Mouse (Mus musculus): ENCODE data around the gene Zdhhc5. TPM values are rescaled to one million over a fixed set of nuclear protein-coding genes. Genes with fewer than 3 reads are reported as not detected.
"Not testable (repeated sequence)": the region's sequence is repeated elsewhere in the genome, so short reads cannot be mapped to it uniquely, and the experiment has no call there.

The Zdhhc5 gene
- total RNA-seq, 2 experiments from 2014 or later = 52.5 to 61.7 TPM

DNA sequence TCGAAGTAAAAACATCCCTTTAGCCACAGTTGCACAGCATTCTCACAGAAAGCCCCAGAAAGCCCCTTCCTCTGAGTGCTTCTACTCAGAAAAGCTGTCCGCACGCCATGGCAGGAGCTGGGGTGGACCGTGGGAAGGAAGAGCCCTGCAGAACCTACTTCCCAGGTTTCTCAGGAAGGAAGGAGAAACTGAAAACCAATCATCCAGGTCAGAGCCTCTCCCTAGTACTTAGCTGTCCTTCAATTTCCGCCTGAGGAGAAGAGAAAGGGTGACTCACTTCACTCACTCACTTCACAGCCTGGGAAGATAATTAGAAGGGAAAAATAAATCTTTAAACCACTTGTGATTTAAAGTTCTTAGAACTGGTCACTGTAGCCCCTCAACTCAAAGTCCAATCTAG lies 10.7 kb downstream of the Zdhhc5 start:
- DNase-seq (ENCODE audit: low spot score in 2 of 2) = no peak

- DNase-seq (ENCODE audit: low spot score in 2 of 2) = no peak
Measured at GRCm38 (mm10) chr2:84703497-84703896, 11.5 kb downstream of the Zdhhc5 start.

- DNase-seq (ENCODE audit: low spot score in 2 of 2) = no peak
Measured at GRCm38 (mm10) chr2:84695007-84695695, 19.8 kb downstream of the Zdhhc5 start.

- DNase-seq (ENCODE audit: low spot score in 2 of 2) = no peak
Measured at GRCm38 (mm10) chr2:84690050-84690449, 24.9 kb downstream of the Zdhhc5 start.

DNA sequence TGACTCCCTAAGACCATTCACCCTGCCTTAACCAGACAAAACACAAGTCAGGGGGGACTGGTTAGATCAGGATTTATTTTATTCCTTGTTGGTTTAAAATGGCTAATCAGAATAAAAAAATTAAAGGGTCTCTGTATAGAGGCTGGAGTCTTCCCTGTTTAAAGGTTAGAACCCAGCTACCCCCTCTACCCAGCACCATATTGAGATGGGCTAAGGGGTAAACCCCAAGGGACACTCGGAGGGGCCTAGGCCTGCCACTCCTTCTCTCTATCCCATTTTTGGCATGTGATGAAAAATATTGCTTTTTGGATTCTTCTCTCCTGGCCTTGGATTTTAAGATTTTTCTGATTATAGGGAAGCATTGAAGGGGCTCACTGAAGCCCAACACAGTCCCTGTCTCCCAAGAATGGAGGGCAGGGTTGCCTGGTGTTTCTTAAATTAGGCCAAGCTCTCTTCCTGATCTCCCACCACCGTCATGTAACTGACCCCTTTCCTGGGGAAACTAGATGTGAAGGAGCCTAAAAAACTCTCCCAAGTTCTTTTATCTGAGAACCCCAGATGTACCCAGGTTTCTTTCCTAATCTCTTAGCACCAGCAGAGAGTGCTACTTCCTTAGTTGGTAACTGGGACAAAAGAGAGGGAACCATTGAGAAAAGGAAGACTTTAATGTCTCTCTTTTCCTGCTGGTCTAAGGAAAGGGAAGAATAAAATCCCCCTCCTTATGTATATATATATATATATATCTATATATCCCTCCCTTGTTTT lies 26.7 kb downstream of the Zdhhc5 start:
- DNase-seq (ENCODE audit: low spot score in 2 of 2) = no peak

DNA sequence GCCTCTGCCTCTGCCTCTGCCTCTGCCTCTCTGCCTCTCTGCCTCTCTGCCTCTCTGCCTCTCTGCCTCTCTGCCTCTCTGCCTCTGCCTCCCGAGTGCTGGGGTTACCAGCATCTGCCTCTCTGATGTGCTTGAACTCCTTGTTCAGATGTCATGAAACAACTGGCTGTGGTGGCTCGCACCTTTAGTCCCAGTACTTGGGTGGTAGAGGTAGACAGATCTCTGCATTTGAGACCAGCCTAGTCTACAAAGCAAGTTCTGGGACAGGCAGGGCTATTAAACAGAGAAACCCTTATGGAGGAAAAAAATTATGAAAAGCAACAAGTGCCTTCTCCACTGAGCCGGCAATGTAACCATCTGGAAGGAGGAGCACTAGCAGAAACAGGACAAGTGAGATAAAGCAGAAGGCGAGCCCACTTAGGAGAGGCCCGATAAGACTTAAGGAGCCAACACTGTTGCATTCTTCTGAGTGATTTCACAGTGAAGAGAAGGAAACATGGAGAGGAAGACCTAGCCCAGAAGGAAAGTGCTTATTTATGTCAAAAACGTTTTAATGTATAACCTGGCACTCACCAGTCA lies 32.3 kb downstream of the Zdhhc5 start:
- DNase-seq (ENCODE audit: low spot score in 2 of 2) = no peak

- DNase-seq (ENCODE audit: low spot score in 2 of 2) = no peak
Measured at GRCm38 (mm10) chr2:84679016-84679415, 36.0 kb downstream of the Zdhhc5 start, which contains the start of gene Tmx2. Gene Tmx2, minus strand, starts transcription at chr2:84679140.

DNA sequence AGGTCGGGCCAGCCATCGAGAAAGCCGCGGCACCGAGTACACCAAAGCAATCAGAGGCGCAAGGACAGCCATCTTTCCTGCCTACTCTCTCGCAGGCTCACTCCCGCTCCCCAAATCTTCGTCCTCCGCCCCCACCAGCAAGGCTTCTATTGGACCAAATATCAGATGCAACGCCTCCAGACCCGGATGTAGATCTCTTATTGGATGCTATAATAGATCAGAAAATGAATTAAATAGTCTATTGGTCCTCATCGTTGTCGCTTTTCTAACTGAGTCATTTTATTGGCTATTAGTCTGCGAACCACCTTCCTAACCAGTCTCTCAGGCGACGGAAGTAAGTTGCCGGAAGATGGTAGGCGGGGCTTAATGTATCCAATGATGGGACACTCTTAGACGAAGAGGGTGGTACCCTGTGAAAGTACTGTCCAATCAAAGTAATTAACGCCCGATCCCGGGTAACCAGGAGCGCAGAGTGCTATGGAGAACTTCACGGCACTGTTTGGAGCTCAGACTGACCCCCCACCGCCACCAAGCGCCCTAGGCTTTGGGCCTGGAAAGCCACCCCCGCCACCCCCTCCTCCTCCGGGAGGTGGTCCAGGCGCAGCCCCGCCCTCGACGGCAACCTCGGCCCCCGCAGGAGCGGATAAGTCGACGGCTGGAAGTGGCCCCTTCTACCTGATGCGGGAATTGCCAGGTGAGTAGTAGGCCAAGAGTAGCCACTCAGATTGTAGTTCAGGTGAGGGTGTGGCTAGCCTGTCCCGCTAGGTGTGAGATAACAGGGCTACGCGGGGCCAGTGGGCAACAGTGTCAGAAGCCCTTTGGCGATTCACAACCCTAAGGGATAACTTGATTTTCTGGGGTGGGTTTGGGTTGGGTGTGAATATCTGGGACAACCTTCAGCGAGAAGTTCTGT lies 36.8 kb downstream of the Zdhhc5 start, which contains the start of the genes Gm28635 and Med19:
Gm28635 (minus strand) TSS at position 74 of the 913 bp plus-strand sequence.
Med19 (plus strand) TSS at position 435 of the 913 bp plus-strand sequence.
- peak; percentile 58 to 75 for DNase-seq (ENCODE audit: low spot score in 2 of 2)

GRCm38 (mm10) chr2:84677270-84677967 lies 37.6 kb downstream of the Zdhhc5 start:
- no peak for DNase-seq (ENCODE audit: low spot score in 2 of 2)

DNA sequence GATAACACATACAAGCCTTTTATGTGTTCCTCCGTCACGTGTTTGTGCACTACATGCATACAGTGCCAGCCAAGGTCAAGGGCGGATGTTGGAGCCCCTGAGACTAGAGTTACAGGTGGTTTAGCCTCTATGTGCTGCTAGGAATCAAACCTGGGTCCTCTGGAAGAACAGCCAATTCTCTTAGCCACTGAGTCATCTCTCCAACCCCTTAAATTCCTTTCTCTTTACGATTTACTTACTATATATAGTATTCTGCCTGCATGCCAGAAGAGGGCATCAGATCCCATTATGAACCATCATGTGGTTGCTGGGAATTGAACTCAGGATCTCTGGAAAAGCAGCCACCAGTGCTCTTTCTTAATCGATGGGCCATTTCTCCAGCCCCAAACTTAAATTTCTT lies 43.4 kb downstream of the Zdhhc5 start:
- DNase-seq (ENCODE audit: low spot score in 2 of 2) = not testable (repeated sequence)

DNA sequence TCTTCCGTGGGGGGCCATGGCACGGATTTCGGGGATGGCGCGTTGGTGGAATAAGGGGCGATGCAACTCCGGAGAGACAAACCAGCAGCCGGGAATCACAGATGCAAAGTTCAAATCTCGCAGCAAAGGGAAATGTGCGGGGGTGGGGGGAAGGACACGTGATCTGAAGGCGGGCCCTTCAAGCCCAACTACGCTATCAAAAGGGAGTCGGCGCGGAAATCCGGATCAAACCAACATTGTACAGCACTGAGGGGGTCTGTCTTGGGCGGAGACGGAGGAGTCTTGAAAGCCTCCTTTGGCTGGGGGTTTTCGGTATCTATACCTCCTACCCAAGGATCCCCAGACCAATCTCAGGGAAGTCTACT lies 44.4 kb downstream of the Zdhhc5 start, which contains the start of gene Selenoh:
Selenoh (minus strand) TSS at position 202 of the 365 bp plus-strand sequence.
- peak; percentile 43 to 65 for DNase-seq (ENCODE audit: low spot score in 2 of 2)

DNA sequence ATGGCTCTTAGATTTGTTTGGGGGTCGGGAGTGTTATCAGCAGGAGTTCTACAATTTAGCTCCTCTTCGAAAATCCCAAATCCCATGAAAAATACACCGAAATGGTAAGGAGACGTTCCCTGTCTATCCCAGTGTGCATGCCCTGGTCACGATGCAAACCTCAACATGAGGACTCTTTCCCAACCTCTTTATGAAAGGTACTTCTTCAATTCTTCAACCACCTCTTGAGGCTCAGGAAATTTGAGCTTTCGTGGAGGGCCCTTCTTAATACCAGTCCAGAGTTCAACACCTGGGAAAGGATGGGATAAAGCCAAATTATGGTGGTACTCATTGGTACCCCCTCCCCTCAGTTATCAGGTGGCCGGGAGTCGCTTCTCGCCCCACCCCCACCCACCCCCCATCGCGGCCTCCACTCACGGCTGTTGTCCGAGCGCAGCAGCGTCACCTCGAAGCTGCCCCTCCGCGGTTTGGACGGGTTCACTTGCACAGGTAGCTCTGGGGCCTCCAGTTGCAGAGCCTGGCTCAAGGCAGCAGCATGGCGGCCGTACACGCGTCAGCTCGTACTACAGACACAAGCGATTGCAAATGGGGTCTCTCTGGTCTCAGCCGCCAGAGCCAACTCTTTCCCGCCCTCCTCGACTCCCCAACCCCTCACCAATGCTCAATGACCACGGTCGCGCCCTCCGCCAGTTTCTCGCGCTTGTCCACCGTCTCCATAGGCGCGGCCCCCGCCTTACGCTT lies 45.0 kb downstream of the Zdhhc5 start:
- DNase-seq (ENCODE audit: low spot score in 2 of 2) = no peak

- DNase-seq (ENCODE audit: low spot score in 2 of 2) = no peak
Measured at GRCm38 (mm10) chr2:84666081-84666480, 48.9 kb downstream of the Zdhhc5 start.

- no peak for DNase-seq (ENCODE audit: low spot score in 2 of 2)
Measured at GRCm38 (mm10) chr2:84662866-84663265, 52.1 kb downstream of the Zdhhc5 start.

DNA sequence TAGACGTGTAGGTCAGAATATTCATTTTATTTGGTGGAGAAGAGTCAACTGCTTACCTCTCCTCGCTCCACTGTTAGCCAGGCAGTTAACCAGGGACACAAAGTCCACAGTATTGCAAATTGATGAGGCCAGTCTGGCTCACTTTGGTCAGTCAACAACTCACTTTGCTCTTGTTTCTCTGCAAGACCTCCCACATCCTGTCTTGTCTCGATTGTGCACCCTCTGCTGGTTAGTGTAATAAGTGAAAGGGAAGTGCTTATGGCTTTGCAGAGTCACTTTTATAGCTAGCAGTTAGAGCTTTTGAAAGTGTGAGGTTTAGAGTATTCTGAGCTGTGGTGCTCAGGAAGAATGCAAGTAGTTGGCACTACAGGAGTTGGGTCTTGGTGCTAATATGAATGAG lies 54.7 kb downstream of the Zdhhc5 start:
- no peak for DNase-seq (ENCODE audit: low spot score in 2 of 2)

DNA sequence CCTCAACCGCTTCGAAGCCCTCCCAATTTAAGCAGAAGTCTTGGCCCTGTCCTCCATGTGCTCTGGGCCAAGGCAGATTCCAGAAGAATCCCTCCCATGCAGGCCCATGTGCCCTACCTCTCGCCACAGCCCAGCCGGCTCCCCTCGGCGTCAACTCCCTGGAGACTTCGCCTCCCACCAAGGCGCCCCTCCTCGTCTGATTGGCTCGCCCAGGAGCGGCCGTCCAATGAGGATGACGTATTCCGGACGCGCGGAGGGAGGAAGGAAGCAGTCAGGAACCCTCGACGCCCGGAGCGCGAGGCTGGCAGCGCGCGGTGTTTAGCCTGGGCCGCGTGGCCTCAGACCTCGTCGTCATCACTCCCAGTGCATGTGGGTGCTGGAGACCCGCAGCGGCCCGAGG lies 56.2 kb downstream of the Zdhhc5 start, which contains the start of gene Btbd18:
Btbd18 (plus strand) TSS at position 274 of the 400 bp plus-strand sequence.
- no peak for DNase-seq (ENCODE audit: low spot score in 2 of 2)

DNA sequence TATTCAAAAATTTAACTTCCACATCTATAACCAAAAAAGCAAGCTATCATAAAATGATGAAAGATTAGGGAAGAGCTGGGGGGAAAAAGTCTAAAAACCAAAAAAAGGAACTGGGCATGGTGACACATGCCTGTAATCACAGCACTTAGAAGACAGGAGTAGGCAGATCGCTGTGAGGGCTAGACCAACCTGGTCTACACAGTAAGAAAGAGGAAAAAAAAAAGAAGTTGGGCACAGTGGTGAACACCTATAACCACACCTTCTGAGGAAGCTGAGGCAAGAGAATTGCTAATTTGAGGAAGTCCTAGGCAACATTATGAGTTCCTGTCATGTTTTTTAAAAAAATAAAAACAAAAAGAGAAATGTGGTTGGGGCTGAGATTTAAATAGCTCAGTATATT lies 59.1 kb downstream of the Zdhhc5 start:
- no peak for DNase-seq (ENCODE audit: low spot score in 2 of 2)

DNA sequence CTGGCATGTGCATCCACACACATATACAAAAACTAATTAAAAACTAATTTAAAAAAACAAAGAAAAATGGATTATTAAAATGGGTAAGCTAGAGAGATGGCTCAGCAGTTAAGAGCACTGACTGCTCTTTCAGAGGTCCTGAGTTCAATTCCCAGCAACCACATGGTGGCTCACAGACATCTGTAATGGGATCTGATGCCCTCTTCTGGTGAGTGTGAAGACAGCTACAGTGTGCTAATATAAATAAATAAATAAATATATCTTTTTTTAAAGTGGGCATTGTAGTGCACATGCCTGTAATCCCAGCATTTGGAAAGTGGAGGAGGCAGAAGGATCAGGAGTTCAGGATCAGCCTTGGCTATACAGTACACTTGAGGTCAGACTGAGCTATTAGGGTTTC lies 61.6 kb downstream of the Zdhhc5 start:
- DNase-seq (ENCODE audit: low spot score in 2 of 2) = no peak

DNA sequence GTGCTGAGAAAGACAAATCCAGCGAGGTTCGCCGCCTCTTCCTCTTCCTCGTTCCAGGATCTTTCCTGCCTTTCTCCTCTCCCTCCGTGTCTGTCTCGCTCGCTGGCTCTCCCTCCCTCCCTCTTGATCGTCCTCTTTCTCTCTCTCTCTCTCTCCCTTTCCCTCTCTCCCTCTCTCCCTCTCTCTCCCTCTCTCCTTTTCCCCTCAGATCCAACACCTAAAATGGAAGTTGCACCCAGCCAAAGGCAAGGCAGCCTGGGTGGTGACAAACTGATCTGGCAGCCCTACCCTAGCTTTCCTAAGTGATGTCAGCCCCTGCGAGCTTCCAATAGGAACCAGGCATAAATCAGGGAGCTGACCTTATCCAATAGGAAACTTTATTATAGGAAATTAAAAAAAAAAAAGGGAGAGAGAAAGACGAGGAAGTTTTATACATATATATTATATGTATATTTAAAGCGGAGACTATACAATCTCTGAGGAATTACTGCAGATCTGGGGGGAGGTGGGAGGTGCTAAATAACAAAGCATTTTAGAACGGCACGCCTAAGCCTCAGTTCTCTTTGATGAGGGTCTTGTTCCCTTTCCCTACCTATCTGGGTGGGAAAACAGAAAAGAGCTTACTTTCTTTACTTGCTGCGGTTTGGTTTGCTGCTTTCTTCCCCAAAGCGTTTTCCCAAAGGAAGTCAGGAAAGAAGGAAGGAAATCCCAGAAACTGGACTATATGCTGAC lies 64.3 kb downstream of the Zdhhc5 start, which contains the start of gene Ctnnd1:
Ctnnd1 (minus strand) TSS at position 302 of the 732 bp plus-strand sequence.
- DNase-seq (ENCODE audit: low spot score in 2 of 2) = peak; percentile 35 to 57
